Mouse (Mus musculus): Measurements from ENCODE around the gene Olfr1377. TPM values are rescaled to one million over a fixed set of nuclear protein-coding genes. Genes with fewer than 3 reads are reported as not detected.

Gene Olfr1377
- not detected in 2 replicates for polyA plus RNA-seq (2012; rRNA removed; ENCODE audit: low replicate concordance)

GRCm38 (mm10) chr11:50981667-50982066, at the start of gene Olfr1377:
TSS of gene Olfr1377 (plus strand) at chr11:50981967.

GRCm38 (mm10) chr11:50943506-50943905, 38.3 kb upstream of the Olfr1377 start, which contains the start of gene 4933414I15Rik:
TSS of gene 4933414I15Rik (minus strand) at chr11:50943765.

GRCm38 (mm10) chr11:50953665-50954064, 28.1 kb upstream of the Olfr1377 start, which contains the start of gene Prop1:
TSS of gene Prop1 (minus strand) at chr11:50953765.

GRCm38 (mm10) chr11:50966230-50966629, 15.5 kb upstream of the Olfr1377 start, which contains the start of gene Olfr1378:
TSS of gene Olfr1378 (plus strand) at chr11:50966530.

GRCm38 (mm10) chr11:51003296-51003695, 21.5 kb downstream of the Olfr1377 start, which contains the start of gene Olfr51:
TSS of gene Olfr51 (plus strand) at chr11:51003596.

GRCm38 (mm10) chr11:51013936-51014335, 32.2 kb downstream of the Olfr1377 start, which contains the start of gene Olfr54:
TSS of gene Olfr54 (plus strand) at chr11:51014236.

Other genes with a start within 250 kb of the Olfr1377 start
- gene Zfp354c, start 154.2 kb upstream of the Olfr1377 start, polyA plus RNA-seq (2012; rRNA removed; ENCODE audit: low replicate concordance): 1.2 and 9.9 TPM in 2 replicates
- 0.26 and 0.99 TPM in 2 replicates for gene Zfp879, start 140.4 kb upstream of the Olfr1377 start, polyA plus RNA-seq (2012; rRNA removed; ENCODE audit: low replicate concordance)
- not detected in 2 replicates for gene Grm6, start 131.3 kb upstream of the Olfr1377 start, polyA plus RNA-seq (2012; rRNA removed; ENCODE audit: low replicate concordance)
- gene Zfp454, start 94.3 kb upstream of the Olfr1377 start, polyA plus RNA-seq (2012; rRNA removed; ENCODE audit: low replicate concordance): 0.63 and 3.4 TPM in 2 replicates
- gene Zfp2, start 65.8 kb upstream of the Olfr1377 start, polyA plus RNA-seq (2012; rRNA removed; ENCODE audit: low replicate concordance): 2.9 TPM in 2 replicates
- 0.71 and 0.82 TPM in 2 replicates for gene Zfp354b, start 50.3 kb upstream of the Olfr1377 start, polyA plus RNA-seq (2012; rRNA removed; ENCODE audit: low replicate concordance)
- gene 4933414I15Rik, start 38.2 kb upstream of the Olfr1377 start, polyA plus RNA-seq (2012; rRNA removed; ENCODE audit: low replicate concordance): not detected in 2 replicates
- 0.40 TPM in 1 of 2 replicates, not detected in the other for gene Prop1, start 28.2 kb upstream of the Olfr1377 start, polyA plus RNA-seq (2012; rRNA removed; ENCODE audit: low replicate concordance)
- gene Olfr1378, start 15.4 kb upstream of the Olfr1377 start, polyA plus RNA-seq (2012; rRNA removed; ENCODE audit: low replicate concordance): not detected in 2 replicates
- not detected in 2 replicates for gene Olfr51, start 21.6 kb downstream of the Olfr1377 start, polyA plus RNA-seq (2012; rRNA removed; ENCODE audit: low replicate concordance)
- not detected in 2 replicates for gene Olfr54, start 32.3 kb downstream of the Olfr1377 start, polyA plus RNA-seq (2012; rRNA removed; ENCODE audit: low replicate concordance)
- gene Olfr1375, start 66.1 kb downstream of the Olfr1377 start, polyA plus RNA-seq (2012; rRNA removed; ENCODE audit: low replicate concordance): not detected in 2 replicates
- gene Zfp354a, start 77.3 kb downstream of the Olfr1377 start, polyA plus RNA-seq (2012; rRNA removed; ENCODE audit: low replicate concordance): 3.0 and 3.9 TPM in 2 replicates
- not detected in 2 replicates for gene Gm12569, start 238.5 kb downstream of the Olfr1377 start, polyA plus RNA-seq (2012; rRNA removed; ENCODE audit: low replicate concordance)